Mouse (Mus musculus) granulocyte monocyte progenitor cell, adult 5-6 weeks (primary cell): ENCODE data around the gene Zbtb25. TPM values are rescaled to one million over a fixed set of nuclear protein-coding genes. Genes with fewer than 3 reads are reported as not detected.

Experiments
- ATAC-seq: replicated peaks from 2 replicates; pipeline ENCODE4 v1.8.0; 2016; ENCODE audit warnings: mild to moderate bottlenecking, moderate TSS enrichment, inconsistent platforms; ENCODE audit not compliant: poor library complexity, severe bottlenecking
- total RNA-seq, 2 experiments: library from RNA; stranded (forward) in 1 of 2; stranded (reverse) in 1 of 2; fragments of 200-712, 200-1000 nt in 1 of 2; fragments of >200 nt in 1 of 2; fragmentation: Nextera tagmentation in 1 of 2; gene quantifications; 2 replicates each; pipeline ENCODE4 v1.2.3; 2014 to 2017

Gene Zbtb25
- total RNA-seq, 2 experiments from 2014 or later = 21.4 to 29.4 TPM

- ATAC-seq = peak; percentile 95
Measured at GRCm38 (mm10) chr12:76345759-76346455, 23.5 kb downstream of the Zbtb25 start.

- peak; percentile 48; the same call in 1 of the 2 replicates for ATAC-seq
Measured at GRCm38 (mm10) chr12:76341080-76341479, 28.3 kb downstream of the Zbtb25 start.

GRCm38 (mm10) chr12:76336111-76336965 lies 33.1 kb downstream of the Zbtb25 start:
- no peak for ATAC-seq

- ATAC-seq = no peak
Measured at GRCm38 (mm10) chr12:76335641-76336040, 33.8 kb downstream of the Zbtb25 start.

- no peak for ATAC-seq
Measured at GRCm38 (mm10) chr12:76333688-76334087, 35.7 kb downstream of the Zbtb25 start.

GRCm38 (mm10) chr12:76328567-76329354 lies 40.6 kb downstream of the Zbtb25 start:
- peak; percentile 76 for ATAC-seq

GRCm38 (mm10) chr12:76326437-76327220 lies 42.8 kb downstream of the Zbtb25 start:
- ATAC-seq = no peak

- ATAC-seq = peak; percentile 55
Measured at GRCm38 (mm10) chr12:76324679-76325431, 44.5 kb downstream of the Zbtb25 start, which contains the start of gene Akap5. Gene Akap5 (plus strand): TSS chr12:76324891.

GRCm38 (mm10) chr12:76318282-76319212 lies 50.9 kb downstream of the Zbtb25 start:
- ATAC-seq = peak; percentile 95

GRCm38 (mm10) chr12:76311951-76312350 lies 57.5 kb downstream of the Zbtb25 start:
- ATAC-seq = peak; percentile 54

GRCm38 (mm10) chr12:76311227-76311626 lies 58.2 kb downstream of the Zbtb25 start:
- no peak for ATAC-seq

GRCm38 (mm10) chr12:76310633-76311032 lies 58.8 kb downstream of the Zbtb25 start:
- ATAC-seq = no peak

- no peak for ATAC-seq
Measured at GRCm38 (mm10) chr12:76310007-76310406, 59.4 kb downstream of the Zbtb25 start.

GRCm38 (mm10) chr12:76308436-76308835 lies 61.0 kb downstream of the Zbtb25 start:
- ATAC-seq = no peak

GRCm38 (mm10) chr12:76307964-76308363 lies 61.4 kb downstream of the Zbtb25 start:
- ATAC-seq = no peak

GRCm38 (mm10) chr12:76306852-76307561 lies 62.4 kb downstream of the Zbtb25 start:
- ATAC-seq = no peak

- ATAC-seq = no peak
Measured at GRCm38 (mm10) chr12:76305107-76305506, 64.3 kb downstream of the Zbtb25 start.
